Mouse (Mus musculus): ENCODE data around the gene Gm17581.
"Not testable (repeated sequence)": the region's sequence is repeated elsewhere in the genome, so short reads cannot be mapped to it uniquely, and the experiment has no call there.

The Gm17581 gene

GRCm38 (mm10) chr2:155736936-155737335 is 1.3 kb upstream of the Gm17581 start:
- no peak for DNase-seq

GRCm38 (mm10) chr2:155735080-155735479 is 586 bp downstream of the Gm17581 start:
- no peak for DNase-seq

DNA sequence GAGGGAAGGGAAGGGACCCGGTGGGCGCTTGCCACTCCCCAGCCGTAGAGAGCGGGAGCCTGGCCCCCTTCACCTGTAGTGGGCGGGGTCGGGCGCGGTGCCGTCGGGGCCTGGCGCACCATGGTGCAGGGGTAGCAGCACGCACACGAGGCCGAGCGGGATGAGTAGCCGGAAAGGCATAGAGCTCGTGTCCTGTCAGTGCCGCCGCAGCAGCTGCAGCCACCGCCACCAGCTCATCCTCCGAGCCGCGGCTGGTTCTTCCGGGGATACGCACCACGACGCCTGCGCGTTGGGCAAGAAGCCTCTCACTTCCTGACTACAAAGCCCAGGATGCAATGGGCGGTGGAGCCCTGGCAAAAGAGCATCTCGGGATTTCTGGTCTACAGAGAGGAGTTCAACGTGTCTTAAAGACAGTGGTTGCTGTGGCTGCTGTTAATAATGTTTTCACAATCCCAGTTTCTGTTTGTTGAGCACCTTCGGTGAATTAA is 6.5 kb downstream of the Gm17581 start, which contains the start of gene Edem2:
Gene Edem2 (minus strand): TSS at position 318 of the 488 bp plus-strand sequence.
- DNase-seq = peak; percentile 85 to 88

DNA sequence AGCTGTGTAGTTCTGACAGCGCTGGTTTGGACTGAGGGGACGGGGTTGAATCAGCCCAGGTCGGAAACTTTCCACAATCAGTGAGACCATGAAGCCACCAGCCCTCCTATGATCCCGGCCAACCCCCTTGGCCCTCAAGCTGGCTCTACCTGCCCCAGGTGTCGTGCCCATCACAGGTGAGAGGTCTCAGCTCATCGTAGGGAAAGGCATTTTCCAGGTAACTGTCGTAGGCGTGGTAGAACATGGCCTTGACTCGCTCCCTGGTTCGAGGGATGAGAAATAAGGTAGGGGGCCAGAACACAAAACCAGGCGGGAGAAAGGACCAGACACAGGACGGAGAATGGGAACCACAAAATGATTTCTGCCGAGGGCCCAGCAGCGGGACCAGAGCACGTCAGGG is 6.9 kb downstream of the Gm17581 start:
- peak in 1 of 2 experiments; percentile 4 for DNase-seq

- DNase-seq = no peak
These were observed 7.8 kb downstream of the Gm17581 start for GRCm38 (mm10) chr2:155727764-155728395.

DNA sequence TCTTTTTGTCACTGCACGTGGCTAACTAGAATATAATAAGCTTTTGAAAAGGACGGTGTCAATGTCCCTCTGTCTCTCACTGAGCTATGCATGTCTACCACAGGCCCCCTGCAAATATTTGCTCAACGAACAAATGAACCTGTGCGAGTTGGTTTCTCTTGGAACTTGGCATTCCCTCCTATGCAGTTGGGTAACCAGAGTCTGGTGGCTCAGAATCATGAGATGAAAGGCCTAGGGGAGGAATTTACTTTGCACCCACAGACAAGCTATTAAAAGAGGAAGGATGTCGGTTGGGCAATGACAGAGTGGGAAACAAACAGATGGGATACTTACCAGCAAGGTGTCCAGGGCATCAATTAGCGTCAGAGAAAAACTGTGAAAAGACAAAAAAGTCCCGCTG is 9.4 kb downstream of the Gm17581 start:
- no peak for DNase-seq

DNA sequence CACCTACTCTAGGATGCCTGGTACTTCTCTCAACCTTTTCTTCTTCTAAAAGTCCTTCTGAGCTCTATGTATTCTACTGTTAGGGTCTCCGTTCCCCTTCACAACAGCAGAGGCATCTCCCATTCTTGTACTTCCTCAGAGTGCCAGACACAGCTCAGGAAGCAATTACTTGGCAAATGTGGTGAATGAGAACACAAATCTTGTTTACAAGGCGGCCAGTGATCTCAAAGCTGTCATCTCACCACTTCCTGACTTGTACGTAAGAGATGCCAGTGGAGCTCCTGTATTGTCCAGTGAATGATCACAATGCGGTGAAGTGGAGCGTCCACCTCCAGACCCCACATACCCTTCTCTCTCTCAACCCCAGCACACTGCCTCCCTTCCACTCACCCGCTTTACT is 11.1 kb downstream of the Gm17581 start:
- no peak for DNase-seq

GRCm38 (mm10) chr2:155724036-155724435 is 11.6 kb downstream of the Gm17581 start:
- DNase-seq = no peak

DNA sequence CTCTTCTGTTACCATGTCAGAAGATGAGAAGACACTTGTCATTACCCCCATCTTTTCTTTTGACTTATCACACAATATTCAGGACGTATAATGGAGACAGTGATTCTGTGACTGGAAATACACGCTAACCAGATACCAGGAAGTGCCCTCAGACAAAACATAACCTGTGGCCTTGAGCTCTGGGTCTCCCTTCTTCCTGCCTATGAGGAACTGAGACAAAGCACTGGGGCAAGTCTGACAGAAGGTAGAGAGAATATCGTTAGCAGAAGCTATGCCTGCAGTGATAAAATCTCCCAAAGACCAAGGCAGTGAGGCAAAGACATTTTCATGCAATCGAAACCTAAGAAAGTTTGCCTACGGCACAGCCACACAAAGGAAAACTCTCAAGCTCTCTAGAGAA is 15.1 kb downstream of the Gm17581 start:
- no peak for DNase-seq

- DNase-seq = no peak
These were observed 18.3 kb downstream of the Gm17581 start for GRCm38 (mm10) chr2:155717082-155717990.

DNA sequence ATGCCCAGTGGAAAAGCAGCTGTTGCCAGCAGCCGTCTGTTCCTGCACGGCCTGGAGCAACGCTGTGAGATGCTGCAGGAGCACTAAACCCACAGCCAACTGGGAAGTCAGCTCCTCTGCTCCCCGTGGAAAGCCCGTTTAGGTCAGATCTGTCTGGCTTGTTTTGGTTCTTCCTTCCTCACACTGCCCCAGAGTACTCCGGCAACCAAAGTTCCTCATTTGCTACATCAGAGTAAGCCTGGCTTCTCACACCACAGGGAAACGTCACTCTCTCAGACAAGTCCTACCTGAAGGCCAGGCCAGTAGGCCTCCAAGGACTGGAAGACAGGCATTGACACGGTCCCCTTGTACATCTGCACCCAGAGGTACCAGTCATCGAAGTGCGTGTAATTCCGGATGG is 25.1 kb downstream of the Gm17581 start:
- DNase-seq = no peak

DNA sequence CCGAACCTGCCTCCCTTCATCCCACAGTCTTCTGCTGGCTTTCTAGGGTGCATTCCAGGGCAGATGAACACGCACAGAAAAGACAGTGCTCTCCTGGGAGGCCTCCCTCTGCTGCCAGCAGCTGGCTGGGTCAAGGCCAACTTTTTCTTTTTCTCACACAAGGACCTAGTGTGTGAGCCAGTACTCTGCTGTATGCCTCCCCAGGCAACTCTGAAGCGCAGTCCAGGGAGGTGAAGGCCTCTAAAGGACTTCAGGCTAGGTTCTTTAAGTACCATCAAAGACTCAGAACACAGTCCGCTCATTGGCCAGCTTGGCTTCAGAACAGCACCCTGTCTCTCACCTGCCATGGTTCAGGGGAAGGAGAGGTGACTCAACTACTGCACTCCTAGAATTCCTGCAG is 28.4 kb downstream of the Gm17581 start:
- DNase-seq = no peak

DNA sequence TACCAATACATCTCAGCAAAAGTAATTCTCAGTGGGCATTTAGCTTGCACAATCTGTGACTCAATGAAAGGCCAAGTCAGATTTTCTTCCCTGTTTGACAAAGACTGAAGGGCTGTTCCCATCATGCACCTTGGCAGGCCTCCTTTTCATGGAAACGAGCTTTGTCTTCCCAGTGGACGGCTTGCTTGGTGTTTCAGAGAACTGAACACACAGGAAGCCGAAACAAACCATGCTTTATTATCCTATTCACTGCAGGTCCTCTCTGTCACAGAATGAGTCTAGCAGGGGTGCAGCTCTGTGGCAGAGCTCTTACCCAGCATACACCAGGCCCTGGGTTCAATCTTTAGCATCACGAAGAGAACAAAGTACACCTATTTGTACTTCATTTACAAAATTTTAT is 32.0 kb downstream of the Gm17581 start:
- DNase-seq = no peak

GRCm38 (mm10) chr2:155701399-155701919 is 34.2 kb downstream of the Gm17581 start:
- no peak for DNase-seq

GRCm38 (mm10) chr2:155698443-155698842 is 37.2 kb downstream of the Gm17581 start:
- not testable (repeated sequence) for DNase-seq

GRCm38 (mm10) chr2:155696851-155697250 is 38.8 kb downstream of the Gm17581 start:
- no peak for DNase-seq

- peak; percentile 62 to 84 for DNase-seq
These were observed 39.5 kb downstream of the Gm17581 start for GRCm38 (mm10) chr2:155696091-155696558.

GRCm38 (mm10) chr2:155695316-155695715 is 40.4 kb downstream of the Gm17581 start:
- no peak for DNase-seq

GRCm38 (mm10) chr2:155694564-155694963 is 41.1 kb downstream of the Gm17581 start:
- DNase-seq = no peak

DNA sequence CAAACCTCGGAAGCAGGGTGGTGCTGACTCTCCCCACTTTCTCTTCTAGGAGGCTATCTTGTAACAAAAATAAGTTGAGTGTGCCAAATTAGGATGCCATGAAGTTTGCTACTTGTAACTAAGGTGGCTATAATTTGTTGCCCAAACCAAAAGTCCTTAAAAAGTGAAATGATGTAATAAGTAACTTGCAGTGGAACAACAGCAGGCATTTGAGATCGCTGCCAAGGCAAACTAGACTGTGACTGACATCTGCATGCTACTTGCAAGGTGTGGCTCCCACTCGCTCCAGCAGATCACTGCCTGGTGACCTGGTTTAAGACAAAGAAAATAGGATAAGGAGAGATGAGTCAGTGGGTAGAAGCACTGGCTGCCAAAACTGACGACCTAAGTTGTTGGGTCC is 42.5 kb downstream of the Gm17581 start:
- DNase-seq = no peak

- DNase-seq = peak; percentile 93 to 97
These were observed 43.8 kb downstream of the Gm17581 start, which contains the start of gene Trpc4ap for GRCm38 (mm10) chr2:155691723-155692493. Gene Trpc4ap, minus strand, starts transcription at chr2:155692384.

DNA sequence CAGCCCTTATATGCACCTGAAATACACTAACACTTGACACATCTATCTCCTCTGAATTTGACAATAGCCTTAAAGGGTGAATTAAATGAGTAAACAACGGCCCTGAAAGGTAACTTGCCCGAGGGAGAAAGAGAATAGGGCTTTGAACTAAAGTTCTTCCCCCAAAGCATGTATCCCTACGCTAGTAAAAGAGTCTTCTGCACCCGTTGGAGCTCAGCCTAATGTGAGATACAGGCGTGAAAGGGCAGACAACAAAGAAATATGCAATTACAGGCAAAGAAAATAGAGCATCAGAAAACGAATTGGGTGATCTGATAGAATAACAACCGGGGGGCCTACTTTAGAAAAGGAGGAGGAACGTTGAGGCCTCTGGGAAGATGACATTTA is 44.3 kb downstream of the Gm17581 start:
- DNase-seq = no peak

DNA sequence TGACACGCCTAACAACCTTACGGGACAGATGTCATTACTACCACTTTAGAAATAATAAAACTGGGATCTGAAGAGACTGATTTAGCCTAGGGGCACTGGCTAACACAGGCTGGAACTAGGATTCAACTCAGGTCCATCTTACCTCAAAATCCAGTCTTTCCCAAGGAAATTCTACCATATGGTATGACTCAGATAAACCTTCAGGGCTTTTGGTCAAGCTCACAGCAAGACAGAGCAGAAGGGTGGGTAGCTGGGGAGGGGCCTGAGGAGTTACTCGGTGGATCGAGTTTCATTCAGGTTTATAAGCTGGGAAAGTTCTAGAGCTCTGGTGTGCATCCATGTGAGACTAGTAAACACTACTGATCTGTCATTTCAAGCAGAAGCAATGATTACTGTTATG is 46.5 kb downstream of the Gm17581 start:
- DNase-seq = no peak

All from spleen, adult 18-20 months (tissue).